ENCODE assay signal across 8 mouse cellular contexts in the genomic region with DNA sequence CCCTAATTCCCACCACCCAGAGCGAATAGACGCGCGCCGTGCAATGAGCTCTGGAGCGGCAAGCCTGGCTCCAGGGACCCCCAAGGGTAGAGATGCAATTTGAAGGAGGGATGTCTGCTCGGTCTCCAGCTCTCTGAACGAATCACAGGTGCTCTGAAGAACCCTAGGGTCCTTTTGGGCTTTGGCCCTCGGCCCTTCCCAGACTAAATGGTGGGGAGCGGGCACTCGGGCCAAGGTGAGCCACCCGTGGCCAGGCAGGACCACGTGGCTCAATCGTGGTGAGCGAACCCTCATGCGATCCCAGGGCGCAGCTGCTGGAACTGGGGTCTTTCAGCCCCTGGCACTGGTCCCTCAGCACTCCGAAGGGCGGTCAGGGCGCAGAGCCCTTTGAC. TPM values are rescaled to one million over a fixed set of nuclear protein-coding genes. Genes with fewer than 3 reads are reported as not detected.
DNase-seq lines count a peak whose midpoint lies in the region; ATAC-seq lines count a peak whose summit lies in the region.

No protein-coding gene starts in this region.

- peak overlapping the region; percentile 98 for H3K27ac ChIP-seq in lung, embryonic 15.5 days
- H3K27ac ChIP-seq in forebrain, embryonic 15.5 days (replicated peaks) = no peak overlapping the region
- peak overlapping the region; percentile 57; the same call in 1 of the 2 replicates for H3K27ac ChIP-seq in liver, embryonic 11.5 days (ENCODE audit: low read depth, low read length)
- H3K27ac ChIP-seq in stomach, embryonic 15.5 days = 0 out of 2 replicates have a peak overlapping the region, but pooled peaks have one; percentile 88

- H3K9ac ChIP-seq in lung, embryonic 15.5 days = peak overlapping the region; percentile 45
- H3K9ac ChIP-seq in forebrain, embryonic 15.5 days (replicated peaks) = 0 out of 2 replicates have a peak overlapping the region, but pooled peaks have one; percentile 25
- peak overlapping the region; percentile 53 for H3K9ac ChIP-seq in liver, embryonic 11.5 days (ENCODE audit: low read depth, low read length)
- 0 out of 2 replicates have a peak overlapping the region, but pooled peaks have one; percentile 0 for H3K9ac ChIP-seq in stomach, embryonic 15.5 days

- no peak for ATAC-seq in lung, embryonic 15.5 days (ENCODE audit: borderline replicate concordance, extremely low read depth, low FRiP score, low TSS enrichment)
- ATAC-seq in forebrain, embryonic 15.5 days (replicated peaks) = no peak
- ATAC-seq in liver, embryonic 11.5 days (replicated peaks; ENCODE audit: low FRiP score) = no peak
- no peak for ATAC-seq in stomach, embryonic 15.5 days (ENCODE audit: insufficient read depth, low FRiP score, low read depth)

- H3K4me2 ChIP-seq in lung, embryonic 15.5 days = peak overlapping the region; percentile 92
- H3K4me2 ChIP-seq in forebrain, embryonic 15.5 days (replicated peaks) = peak overlapping the region; percentile 89
- H3K4me2 ChIP-seq in liver, embryonic 11.5 days = peak overlapping the region; percentile 76
- peak overlapping the region; percentile 98 for H3K4me2 ChIP-seq in stomach, embryonic 15.5 days

- no peaks in the 10 kb centered on the region for H3K36me3 ChIP-seq in lung, embryonic 15.5 days
- H3K36me3 ChIP-seq in forebrain, embryonic 15.5 days = no peaks in the 10 kb centered on the region
- no peaks in the 10 kb centered on the region for H3K36me3 ChIP-seq in liver, embryonic 11.5 days (ENCODE audit: control insufficient read depth, insufficient read depth, low read length)
- H3K36me3 ChIP-seq in stomach, embryonic 15.5 days = no peaks in the 10 kb centered on the region

- peak overlapping the region; percentile 61 for H3K4me3 ChIP-seq in lung, embryonic 15.5 days
- H3K4me3 ChIP-seq in forebrain, embryonic 15.5 days = peak overlapping the region; percentile 48
- peak overlapping the region; percentile 38 for H3K4me3 ChIP-seq in liver, embryonic 11.5 days (ENCODE audit: low read depth, low read length)
- H3K4me3 ChIP-seq in stomach, embryonic 15.5 days (replicated peaks) = peak overlapping the region; percentile 54

- no peaks in the 10 kb centered on the region for H3K9me3 ChIP-seq in lung, embryonic 15.5 days
- H3K9me3 ChIP-seq in forebrain, embryonic 15.5 days = no peaks in the 10 kb centered on the region
- no peaks in the 10 kb centered on the region for H3K9me3 ChIP-seq in liver, embryonic 11.5 days (ENCODE audit: control insufficient read depth, low read length)
- no peaks in the 10 kb centered on the region for H3K9me3 ChIP-seq in stomach, embryonic 15.5 days

- H3K4me1 ChIP-seq in lung, embryonic 15.5 days = peaks cover 46% of the 10 kb centered on the region
- H3K4me1 ChIP-seq in forebrain, embryonic 15.5 days = peaks cover 57% of the 10 kb centered on the region
- H3K4me1 ChIP-seq in liver, embryonic 11.5 days (replicated peaks; ENCODE audit: control insufficient read depth, insufficient read depth, low read length) = peaks cover 12% of the 10 kb centered on the region; the same call in 1 of the 2 replicates
- H3K4me1 ChIP-seq in stomach, embryonic 15.5 days = peaks cover 31% of the 10 kb centered on the region

- H3K27me3 ChIP-seq in lung, embryonic 15.5 days = peaks cover 16% of the 10 kb centered on the region
- H3K27me3 ChIP-seq in forebrain, embryonic 15.5 days = peaks cover 41% of the 10 kb centered on the region
- H3K27me3 ChIP-seq in liver, embryonic 11.5 days (replicated peaks; ENCODE audit: control insufficient read depth, insufficient read depth, low read length) = peaks cover 59% of the 10 kb centered on the region
- H3K27me3 ChIP-seq in stomach, embryonic 15.5 days (replicated peaks) = peaks cover 13% of the 10 kb centered on the region; the same call in 1 of the 2 replicates

- no peak for DNase-seq in lung, postnatal 14 days
- no peak for DNase-seq in liver, embryonic 11.5 days (ENCODE audit: low spot score)
- no peak for DNase-seq in yolk sac, embryonic 10.5 days (ENCODE audit: low spot score)
- no peak for DNase-seq in thymus, postnatal 0 days (ENCODE audit: low spot score)
- no peak for DNase-seq in cerebellum, adult 11 months

- under 1% methylated on average over 20 of the region's 20 CpGs for WGBS in lung, embryonic 15.5 days
- under 1% methylated on average over 20 of the region's 20 CpGs for WGBS in forebrain, embryonic 15.5 days
- WGBS in liver, embryonic 11.5 days = 1% methylated on average over 20 of the region's 20 CpGs
- under 1% methylated on average over 20 of the region's 20 CpGs for WGBS in stomach, embryonic 15.5 days

RNA-seq across cellular contexts. Expression of gene Ccnd1, which starts 3.0 kb away (rescaled TPM):
- polyA plus RNA-seq in lung, embryonic 15.5 days (2015; fragmentation: Nextera tagmentation; extraction: Ambion mirVana) = 127 and 134 TPM in 2 replicates
- 34.9 and 41.7 TPM in 2 replicates for polyA plus RNA-seq in forebrain, embryonic 15.5 days (2015; fragmentation: Nextera tagmentation; extraction: Ambion mirVana)
- 60.5 and 69.2 TPM in 2 replicates for polyA plus RNA-seq in liver, embryonic 11.5 days (2014; fragmentation: Nextera tagmentation; extraction: Ambion mirVana)
- polyA plus RNA-seq in stomach, embryonic 15.5 days (2015; fragmentation: Nextera tagmentation; extraction: Ambion mirVana) = 62.3 and 76.9 TPM in 2 replicates
- polyA plus RNA-seq in thymus, postnatal 0 days (2015; fragmentation: Nextera tagmentation; extraction: Ambion mirVana) = 7.4 and 10.0 TPM in 2 replicates

RNA-seq across cellular contexts. Expression of gene LTO1, which starts 27.8 kb away (rescaled TPM):
- 25.8 and 27.9 TPM in 2 replicates for polyA plus RNA-seq in lung, embryonic 15.5 days (2015; fragmentation: Nextera tagmentation; extraction: Ambion mirVana)
- polyA plus RNA-seq in forebrain, embryonic 15.5 days (2015; fragmentation: Nextera tagmentation; extraction: Ambion mirVana) = 36.3 and 39.3 TPM in 2 replicates
- polyA plus RNA-seq in liver, embryonic 11.5 days (2014; fragmentation: Nextera tagmentation; extraction: Ambion mirVana) = 16.2 and 20.9 TPM in 2 replicates
- polyA plus RNA-seq in stomach, embryonic 15.5 days (2015; fragmentation: Nextera tagmentation; extraction: Ambion mirVana) = 24.2 and 24.6 TPM in 2 replicates
- polyA plus RNA-seq in thymus, postnatal 0 days (2015; fragmentation: Nextera tagmentation; extraction: Ambion mirVana) = 25.4 and 26.4 TPM in 2 replicates

RNA-seq across cellular contexts. Expression of gene Fgf15, which starts 46.4 kb away (rescaled TPM):
- polyA plus RNA-seq in lung, embryonic 15.5 days (2015; fragmentation: Nextera tagmentation; extraction: Ambion mirVana) = not detected in 2 replicates
- 20.0 and 20.8 TPM in 2 replicates for polyA plus RNA-seq in forebrain, embryonic 15.5 days (2015; fragmentation: Nextera tagmentation; extraction: Ambion mirVana)
- polyA plus RNA-seq in liver, embryonic 11.5 days (2014; fragmentation: Nextera tagmentation; extraction: Ambion mirVana) = 0.12 and 0.43 TPM in 2 replicates
- 0.09 and 0.21 TPM in 2 replicates for polyA plus RNA-seq in stomach, embryonic 15.5 days (2015; fragmentation: Nextera tagmentation; extraction: Ambion mirVana)
- 0.36 and 0.56 TPM in 2 replicates for polyA plus RNA-seq in thymus, postnatal 0 days (2015; fragmentation: Nextera tagmentation; extraction: Ambion mirVana)

Comparison
In these comparisons a context has a peak if more than half of its experiments do, and no peak if none do; other contexts are left out.
1. H3K9ac ChIP-seq: peak in every context shown above with its lines; median percentile 53 in liver, embryonic 11.5 days; 45 in lung, embryonic 15.5 days; 25 in forebrain, embryonic 15.5 days; 0 in stomach, embryonic 15.5 days.
2. RNA of gene Fgf15, which starts 46.4 kb away (polyA plus RNA-seq): 20.0 to 20.8 TPM in forebrain, embryonic 15.5 days; 0.36 to 0.56 TPM in thymus, postnatal 0 days, 0.09 to 0.21 TPM in stomach, embryonic 15.5 days, 0.12 to 0.43 TPM in liver, embryonic 11.5 days and not detected in lung, embryonic 15.5 days; every median in the first group is over 10 times any median in the second.
3. Peak in every context shown above with its lines, with median percentiles within 50 percentile points of each other: H3K4me2 ChIP-seq and H3K4me3 ChIP-seq.